Mouse (Mus musculus): ENCODE measurements at regions not wholly inside any gene's neighbourhood (a gene's known extent, or its start where the extent isn't known, plus 50 kb on each side); places are given as distances from the start of the nearest gene placed in this dataset.

DNA sequence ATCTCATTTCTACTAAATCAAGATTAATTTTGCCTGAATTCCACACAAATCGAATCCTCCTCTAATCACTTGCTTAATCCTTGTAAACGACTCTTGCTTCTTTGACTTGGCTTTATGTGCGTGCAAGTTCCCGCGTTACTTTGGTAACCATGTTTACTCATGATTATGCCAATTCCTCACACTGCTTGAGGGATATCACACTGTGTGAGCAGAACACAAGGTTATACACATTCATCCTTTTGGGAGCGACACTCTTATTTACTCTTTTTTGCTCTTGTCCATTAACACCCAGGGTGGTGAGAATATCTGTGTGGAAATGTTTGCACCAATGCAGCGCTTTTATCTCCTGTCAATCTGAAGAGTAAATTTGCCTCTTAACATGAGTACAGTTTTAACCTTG lies 310.0 kb downstream of the Ipmk start:
- TF ChIP-seq CTCF (IDR thresholded peaks at IDR 0.05; ENCODE audit: low read depth) (no peak), EP300 (IDR thresholded peaks at IDR 0.05; ENCODE audit: low read depth) (no peak)
